Mouse (Mus musculus): ENCODE measurements at regions not wholly inside any gene's neighbourhood (a gene's known extent, or its start where the extent isn't known, plus 50 kb on each side); places are given as distances from the start of the nearest gene placed in this dataset.

- no peak for ATAC-seq
Observed at GRCm38 (mm10) chr10:65244527-65244926, 1154.5 kb upstream of the Lrrtm3 start.

GRCm38 (mm10) chr10:65224130-65224529 is 1134.1 kb upstream of the Lrrtm3 start:
- H3K9me3 ChIP-seq (replicated peaks) = no peaks in the 10 kb centered on the region
- no peak overlapping the region for H3K9ac ChIP-seq
- H3K4me2 ChIP-seq = no peak overlapping the region
- H3K4me3 ChIP-seq = no peak overlapping the region
- H3K27me3 ChIP-seq = no peaks in the 10 kb centered on the region
- H3K36me3 ChIP-seq (ENCODE audit: poor library complexity, severe bottlenecking) = no peaks in the 10 kb centered on the region
- 76% methylated on average over 3 of the region's 3 CpGs for WGBS
- no peak for ATAC-seq
- no peak overlapping the region for H3K27ac ChIP-seq
- no peaks in the 10 kb centered on the region for H3K4me1 ChIP-seq

More at GRCm38 (mm10) chr10:65244527-65244926, 1154.5 kb upstream of the Lrrtm3 start:
- no peak overlapping the region for H3K9ac ChIP-seq
- H3K36me3 ChIP-seq (ENCODE audit: poor library complexity, severe bottlenecking) = no peaks in the 10 kb centered on the region
- H3K4me1 ChIP-seq = no peaks in the 10 kb centered on the region
- H3K4me2 ChIP-seq = no peak overlapping the region
- H3K27me3 ChIP-seq = no peaks in the 10 kb centered on the region
- 89% methylated on average over 2 of the region's 2 CpGs for WGBS
- no peak overlapping the region for H3K4me3 ChIP-seq
- no peaks in the 10 kb centered on the region for H3K9me3 ChIP-seq (replicated peaks)
- no peak overlapping the region for H3K27ac ChIP-seq

GRCm38 (mm10) chr10:65221181-65221580 is 1131.1 kb upstream of the Lrrtm3 start:
- H3K9ac ChIP-seq = no peak overlapping the region
- H3K27me3 ChIP-seq = no peaks in the 10 kb centered on the region
- WGBS = 98% methylated on average over 3 of the region's 3 CpGs
- no peak overlapping the region for H3K4me3 ChIP-seq
- no peak overlapping the region for H3K4me2 ChIP-seq
- H3K9me3 ChIP-seq (replicated peaks) = no peaks in the 10 kb centered on the region
- no peak overlapping the region for H3K27ac ChIP-seq
- ATAC-seq = no peak
- H3K36me3 ChIP-seq (ENCODE audit: poor library complexity, severe bottlenecking) = no peaks in the 10 kb centered on the region
- H3K4me1 ChIP-seq = no peaks in the 10 kb centered on the region

- 87% methylated on average over 5 of the region's 5 CpGs for WGBS
- H3K27ac ChIP-seq = no peak overlapping the region
- H3K4me1 ChIP-seq = no peaks in the 10 kb centered on the region
- H3K27me3 ChIP-seq = no peaks in the 10 kb centered on the region
- no peak overlapping the region for H3K9ac ChIP-seq
- H3K4me3 ChIP-seq = no peak overlapping the region
- H3K36me3 ChIP-seq (ENCODE audit: poor library complexity, severe bottlenecking) = no peaks in the 10 kb centered on the region
- H3K9me3 ChIP-seq (replicated peaks) = no peaks in the 10 kb centered on the region
- ATAC-seq = no peak
- no peak overlapping the region for H3K4me2 ChIP-seq
Observed at GRCm38 (mm10) chr10:65219251-65219650, 1129.2 kb upstream of the Lrrtm3 start.

GRCm38 (mm10) chr10:65216226-65216625 is 1126.1 kb upstream of the Lrrtm3 start:
- Histone ChIP-seq H3K27ac (no peak overlapping the region), H3K9me3 (replicated peaks) (no peaks in the 10 kb centered on the region), H3K36me3 (ENCODE audit: poor library complexity, severe bottlenecking) (no peaks in the 10 kb centered on the region), H3K4me2 (no peak overlapping the region), H3K27me3 (no peaks in the 10 kb centered on the region), H3K4me3 (no peak overlapping the region), H3K9ac (no peak overlapping the region), H3K4me1 (no peaks in the 10 kb centered on the region)
- no peak for ATAC-seq
- 82% methylated on average over 1 of the region's 1 CpGs for WGBS

- Histone ChIP-seq H3K27ac (no peak overlapping the region), H3K36me3 (ENCODE audit: poor library complexity, severe bottlenecking) (no peaks in the 10 kb centered on the region), H3K4me3 (no peak overlapping the region), H3K4me2 (no peak overlapping the region), H3K4me1 (no peaks in the 10 kb centered on the region), H3K9me3 (replicated peaks) (no peaks in the 10 kb centered on the region), H3K27me3 (no peaks in the 10 kb centered on the region), H3K9ac (no peak overlapping the region)
- no peak for ATAC-seq
- WGBS = 85% methylated on average over 3 of the region's 3 CpGs
Observed at GRCm38 (mm10) chr10:65215206-65215605, 1125.1 kb upstream of the Lrrtm3 start.

- 64% methylated on average over 1 of the region's 1 CpGs for WGBS
- no peak for ATAC-seq
- Histone ChIP-seq H3K27me3 (no peaks in the 10 kb centered on the region), H3K4me3 (no peak overlapping the region), H3K9me3 (replicated peaks) (no peaks in the 10 kb centered on the region), H3K4me2 (no peak overlapping the region), H3K4me1 (no peaks in the 10 kb centered on the region), H3K9ac (no peak overlapping the region), H3K27ac (no peak overlapping the region), H3K36me3 (ENCODE audit: poor library complexity, severe bottlenecking) (no peaks in the 10 kb centered on the region)
Observed at GRCm38 (mm10) chr10:65183659-65184058, 1093.6 kb upstream of the Lrrtm3 start.

- no peaks in the 10 kb centered on the region for H3K4me1 ChIP-seq
- no peak overlapping the region for H3K9ac ChIP-seq
- 70% methylated on average over 1 of the region's 1 CpGs for WGBS
- H3K9me3 ChIP-seq (replicated peaks) = no peaks in the 10 kb centered on the region
- no peak overlapping the region for H3K4me2 ChIP-seq
- H3K27ac ChIP-seq = no peak overlapping the region
- H3K27me3 ChIP-seq = no peaks in the 10 kb centered on the region
- H3K4me3 ChIP-seq = no peak overlapping the region
- ATAC-seq = peak; percentile 62; the same call in 1 of the 2 replicates
- H3K36me3 ChIP-seq (ENCODE audit: poor library complexity, severe bottlenecking) = no peaks in the 10 kb centered on the region
Observed at GRCm38 (mm10) chr10:65182597-65182996, 1092.5 kb upstream of the Lrrtm3 start.

- no peaks in the 10 kb centered on the region for H3K4me1 ChIP-seq
- H3K9me3 ChIP-seq (replicated peaks) = no peaks in the 10 kb centered on the region
- ATAC-seq = peak; percentile 45; the same call in 1 of the 2 replicates
- H3K27me3 ChIP-seq = no peaks in the 10 kb centered on the region
- H3K9ac ChIP-seq = no peak overlapping the region
- H3K27ac ChIP-seq = no peak overlapping the region
- no peak overlapping the region for H3K4me2 ChIP-seq
- H3K36me3 ChIP-seq (ENCODE audit: poor library complexity, severe bottlenecking) = no peaks in the 10 kb centered on the region
- H3K4me3 ChIP-seq = no peak overlapping the region
Observed at GRCm38 (mm10) chr10:65179101-65179500, 1089.0 kb upstream of the Lrrtm3 start.

GRCm38 (mm10) chr10:65154131-65154530 is 1064.1 kb upstream of the Lrrtm3 start:
- no peak overlapping the region for H3K9ac ChIP-seq
- H3K27me3 ChIP-seq = no peaks in the 10 kb centered on the region
- no peak for ATAC-seq
- 82% methylated on average over 1 of the region's 1 CpGs for WGBS
- no peaks in the 10 kb centered on the region for H3K4me1 ChIP-seq
- no peak overlapping the region for H3K4me3 ChIP-seq
- no peaks in the 10 kb centered on the region for H3K36me3 ChIP-seq (ENCODE audit: poor library complexity, severe bottlenecking)
- no peak overlapping the region for H3K27ac ChIP-seq
- no peak overlapping the region for H3K4me2 ChIP-seq
- no peaks in the 10 kb centered on the region for H3K9me3 ChIP-seq (replicated peaks)

GRCm38 (mm10) chr10:65124940-65125610 is 1035.0 kb upstream of the Lrrtm3 start:
- peaks cover 8% of the 10 kb centered on the region; the same call in 1 of the 2 replicates for H3K4me1 ChIP-seq
- 12% methylated on average over 5 of the region's 5 CpGs for WGBS
- no peaks in the 10 kb centered on the region for H3K27me3 ChIP-seq
- H3K36me3 ChIP-seq (ENCODE audit: poor library complexity, severe bottlenecking) = no peaks in the 10 kb centered on the region
- no peaks in the 10 kb centered on the region for H3K9me3 ChIP-seq (replicated peaks)
- H3K4me3 ChIP-seq = no peak overlapping the region
- H3K27ac ChIP-seq = no peak overlapping the region; the same call in 1 of the 2 replicates
- H3K9ac ChIP-seq = no peak overlapping the region
- H3K4me2 ChIP-seq = no peak overlapping the region
- ATAC-seq = peak; percentile 86

- H3K27me3 ChIP-seq = no peaks in the 10 kb centered on the region
- 80% methylated on average over 1 of the region's 1 CpGs for WGBS
- H3K4me2 ChIP-seq = no peak overlapping the region
- ATAC-seq = no peak
- H3K4me3 ChIP-seq = no peak overlapping the region
- H3K9ac ChIP-seq = no peak overlapping the region
- no peak overlapping the region for H3K27ac ChIP-seq
- no peaks in the 10 kb centered on the region for H3K9me3 ChIP-seq (replicated peaks)
- no peaks in the 10 kb centered on the region for H3K4me1 ChIP-seq
- no peaks in the 10 kb centered on the region for H3K36me3 ChIP-seq (ENCODE audit: poor library complexity, severe bottlenecking)
Observed at GRCm38 (mm10) chr10:65118212-65118611, 1028.1 kb upstream of the Lrrtm3 start.

- no peaks in the 10 kb centered on the region for H3K36me3 ChIP-seq (ENCODE audit: poor library complexity, severe bottlenecking)
- ATAC-seq = no peak
- no peaks in the 10 kb centered on the region for H3K27me3 ChIP-seq
- no peaks in the 10 kb centered on the region for H3K9me3 ChIP-seq (replicated peaks)
- H3K9ac ChIP-seq = no peak overlapping the region
- H3K4me2 ChIP-seq = no peak overlapping the region
- no peak overlapping the region for H3K27ac ChIP-seq
- H3K4me1 ChIP-seq = no peaks in the 10 kb centered on the region
- no peak overlapping the region for H3K4me3 ChIP-seq
Observed at GRCm38 (mm10) chr10:65114586-65114985, 1024.5 kb upstream of the Lrrtm3 start.

Measured in forebrain, embryonic 13.5 days (tissue).